Mouse (Mus musculus) adrenal gland, postnatal 0 days (tissue): ENCODE results near the gene Olfr857. TPM values are rescaled to one million over a fixed set of nuclear protein-coding genes. Genes with fewer than 3 reads are reported as not detected.

Source experiments
- polyA plus RNA-seq: library from polyadenylated mRNA; unstranded; fragments of >200 nt; fragmentation: Nextera tagmentation; extraction: Ambion mirVana; gene quantifications from 2 replicates; pipeline ENCODE4 v1.2.1, GENCODE M21; 2015

Olfr857 gene
- not detected in 2 replicates for polyA plus RNA-seq

GRCm38 (mm10) chr9:19709133-19709532 is at the start of gene Olfr857:
Gene Olfr857, plus strand, starts transcription at chr9:19709433.

Other genes with a start within 250 kb of the Olfr857 start
- gene Olfr850, start 231.2 kb upstream of the Olfr857 start, polyA plus RNA-seq = not detected in 2 replicates
- not detected in 2 replicates for gene Olfr851, start 216.1 kb upstream of the Olfr857 start, polyA plus RNA-seq
- gene Olfr853, start 168.4 kb upstream of the Olfr857 start, polyA plus RNA-seq = not detected in 2 replicates
- gene Olfr854, start 142.1 kb upstream of the Olfr857 start, polyA plus RNA-seq = not detected in 2 replicates
- not detected in 2 replicates for gene Olfr855, start 126.8 kb upstream of the Olfr857 start, polyA plus RNA-seq
- gene Zfp317, start 87.3 kb upstream of the Olfr857 start, polyA plus RNA-seq = 12.7 and 13.9 TPM in 2 replicates
- gene Olfr58, start 70.8 kb downstream of the Olfr857 start, polyA plus RNA-seq = not detected in 2 replicates
- not detected in 2 replicates for gene Olfr859, start 95.5 kb downstream of the Olfr857 start, polyA plus RNA-seq
- not detected in 2 replicates for gene Olfr860, start 140.3 kb downstream of the Olfr857 start, polyA plus RNA-seq
- not detected in 2 replicates for gene Olfr862, start 178.6 kb downstream of the Olfr857 start, polyA plus RNA-seq
- gene Olfr77, start 207.4 kb downstream of the Olfr857 start, polyA plus RNA-seq = 0.24 and 0.33 TPM in 2 replicates